Mouse (Mus musculus) kidney, adult 2 months (tissue): ENCODE data around the gene Cadps.

Experiments
- CTCF ChIP-seq: fragments of 200-500 bp; conservative IDR thresholded peaks from 2 replicates; pipeline ENCODE4 v1.5.1; 2011; ENCODE audit warnings: low read depth, mild to moderate bottlenecking, control low read depth, low read length, moderate library complexity, mixed read lengths; ENCODE audit not compliant: insufficient read depth, insufficient read length
- POLR2A ChIP-seq: fragments of 200-500 bp; IDR thresholded peaks from one replicate; pipeline ENCODE4 v1.6.1; 2011; ENCODE audit warnings: low read depth, low read length, control low read depth

DNA sequence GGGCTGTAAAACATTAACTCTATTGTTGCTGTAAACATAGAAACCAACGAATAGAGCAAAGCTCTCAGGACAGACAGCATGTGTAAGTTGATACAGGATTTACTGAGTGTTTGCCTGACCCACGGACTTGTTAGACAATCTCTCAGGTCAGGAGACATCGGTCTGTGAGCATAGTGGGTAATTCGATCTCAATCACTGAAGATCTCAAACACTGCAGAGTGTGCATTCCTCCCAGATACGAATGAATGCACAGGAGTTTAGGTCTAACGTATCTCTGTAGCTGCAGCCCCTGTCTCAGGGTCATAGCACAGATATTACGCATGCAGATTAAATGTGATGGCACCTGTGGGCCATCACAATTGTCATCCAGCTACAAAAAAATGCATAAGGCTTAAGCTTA lies 242.1 kb downstream of the Cadps start:
- TF ChIP-seq CTCF = no peak
- TF ChIP-seq POLR2A = no peak
